Mouse (Mus musculus) cortical plate, adult 2 months (tissue): ENCODE data around the gene Pcgf1. TPM values are rescaled to one million over a fixed set of nuclear protein-coding genes. Genes with fewer than 3 reads are reported as not detected.
A peak's percentile ranks its signal among the peaks of the same experiment; 100 is the strongest.

Experiments
- H3K27ac ChIP-seq: fragments of 200-500 bp; 2 replicates; pipeline ENCODE4 v1.5.1; 2012; ENCODE audit warnings: low read length, control low read depth, inconsistent platforms; ENCODE audit not compliant: insufficient read depth
- H3K4me1 ChIP-seq: fragments of 200-500 bp; 2 replicates; pipeline ENCODE4 v1.6.1; 2011; ENCODE audit warnings: low read length; ENCODE audit not compliant: control insufficient read depth, insufficient read depth
- H3K4me3 ChIP-seq: fragments of 200-500 bp; 2 replicates; pipeline ENCODE4 v1.5.1; 2011; ENCODE audit warnings: mild to moderate bottlenecking, low read length, control low read depth; ENCODE audit not compliant: insufficient read depth
- CTCF ChIP-seq: fragments of 200-500 bp; IDR thresholded peaks from 2 replicates; pipeline ENCODE4 v1.5.1; 2011; ENCODE audit warnings: mild to moderate bottlenecking, control low read depth, low read length; ENCODE audit not compliant: insufficient read depth; ENCODE audit errors: extremely low read depth
- POLR2A ChIP-seq: fragments of 200-500 bp; IDR thresholded peaks from 2 replicates; pipeline ENCODE4 v1.6.1; 2011; ENCODE audit warnings: mild to moderate bottlenecking, low read length, control low read depth; ENCODE audit not compliant: insufficient read depth; ENCODE audit errors: extremely low read depth
- polyA plus RNA-seq: library from polyadenylated mRNA; depleted of rRNA; stranded (reverse); fragments of >200 nt; gene quantifications from 2 replicates; pipeline ENCODE4 v1.2.3, GENCODE M21; 2012; rRNA removed

Pcgf1 gene
- polyA plus RNA-seq, result 40.2 and 41.9 TPM in 2 replicates

GRCm38 (mm10) chr6:83077630-83078323, at the start of gene Pcgf1:
Pcgf1 (plus strand) TSS chr6:83077869.
- 0 out of 2 replicates have a peak, but pooled peaks cover 3% of the 10 kb centered on the region for H3K4me1 ChIP-seq
- H3K27ac ChIP-seq, result peak within 1 kb of the TSS; percentile 75
- TF ChIP-seq POLR2A (no peak), CTCF (no peak)
- peak within 1 kb of the TSS; percentile 60 for H3K4me3 ChIP-seq

DNA sequence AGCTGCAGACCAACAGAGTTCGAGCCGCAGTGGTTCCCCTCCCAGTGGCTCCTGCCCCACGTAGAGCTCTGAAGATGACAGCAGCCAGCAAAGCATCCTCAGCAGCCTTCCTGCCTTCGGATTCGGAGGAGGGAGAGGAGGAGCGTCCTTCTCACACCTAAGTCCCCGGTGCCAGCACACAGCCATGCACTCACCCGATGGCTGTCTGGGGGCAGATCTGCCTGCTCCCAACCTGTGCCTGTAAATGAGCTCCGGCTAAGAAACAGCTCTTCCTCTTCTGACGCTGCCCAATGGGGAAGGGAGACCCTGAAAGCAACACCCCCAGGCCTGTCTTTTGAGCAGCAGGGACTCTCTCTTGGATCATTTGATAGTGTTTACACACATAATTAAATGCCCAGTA, 47.9 kb upstream of the Pcgf1 start:
- H3K4me1 ChIP-seq, result no peaks in the 10 kb centered on the region
- TF ChIP-seq CTCF (no peak), POLR2A (no peak)
- H3K27ac ChIP-seq, result no peak overlapping the region
- H3K4me3 ChIP-seq, result no peak overlapping the region

DNA sequence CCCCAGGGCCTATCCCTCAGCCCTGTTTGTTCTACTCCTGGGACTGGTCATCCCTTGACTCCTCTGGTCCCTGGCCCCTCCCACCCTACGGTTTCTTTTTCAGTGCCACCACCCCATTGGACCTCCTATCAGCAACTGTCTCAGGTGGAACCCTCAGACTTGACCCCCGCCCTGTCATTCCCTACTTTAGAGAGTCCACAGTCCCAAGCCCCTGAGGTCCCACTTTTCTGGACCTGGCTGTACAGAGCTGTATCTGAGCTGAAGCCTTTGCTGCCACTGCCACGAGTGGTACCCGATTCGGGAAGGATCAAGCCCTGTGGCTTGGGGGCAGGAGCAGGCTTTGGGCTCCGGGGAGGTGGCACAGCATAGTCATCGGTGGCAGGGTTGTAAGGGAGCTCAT, 46.6 kb upstream of the Pcgf1 start:
- no peak for TF ChIP-seq POLR2A
- TF ChIP-seq CTCF, result no peak
- Histone ChIP-seq H3K4me1 (no peaks in the 10 kb centered on the region), H3K27ac (no peak overlapping the region), H3K4me3 (no peak overlapping the region)

- no peak for TF ChIP-seq POLR2A
- TF ChIP-seq CTCF, result no peak
- no peak overlapping the region; the same call in 1 of the 2 replicates for H3K4me3 ChIP-seq
- H3K4me1 ChIP-seq, result no peaks in the 10 kb centered on the region
- no peak overlapping the region for H3K27ac ChIP-seq
These were observed 45.6 kb upstream of the Pcgf1 start for GRCm38 (mm10) chr6:83031921-83032590.

GRCm38 (mm10) chr6:83032769-83033191, 44.9 kb upstream of the Pcgf1 start:
- no peak for TF ChIP-seq CTCF
- TF ChIP-seq POLR2A, result no peak
- no peak overlapping the region; the same call in 1 of the 2 replicates for H3K27ac ChIP-seq
- no peaks in the 10 kb centered on the region for H3K4me1 ChIP-seq
- H3K4me3 ChIP-seq, result peak overlapping the region; percentile 43

GRCm38 (mm10) chr6:83033249-83034185, 44.2 kb upstream of the Pcgf1 start, which contains the start of the genes Dok1 and Loxl3:
Dok1 (minus strand) TSS chr6:83033471.
Loxl3 (plus strand) TSS chr6:83034173.
- H3K4me1 ChIP-seq, result no peaks in the 10 kb centered on the region
- TF ChIP-seq POLR2A (no peak), CTCF (no peak)
- peak within 1 kb of the TSS; percentile 19 for H3K27ac ChIP-seq
- peak within 1 kb of the TSS; percentile 43 for H3K4me3 ChIP-seq

DNA sequence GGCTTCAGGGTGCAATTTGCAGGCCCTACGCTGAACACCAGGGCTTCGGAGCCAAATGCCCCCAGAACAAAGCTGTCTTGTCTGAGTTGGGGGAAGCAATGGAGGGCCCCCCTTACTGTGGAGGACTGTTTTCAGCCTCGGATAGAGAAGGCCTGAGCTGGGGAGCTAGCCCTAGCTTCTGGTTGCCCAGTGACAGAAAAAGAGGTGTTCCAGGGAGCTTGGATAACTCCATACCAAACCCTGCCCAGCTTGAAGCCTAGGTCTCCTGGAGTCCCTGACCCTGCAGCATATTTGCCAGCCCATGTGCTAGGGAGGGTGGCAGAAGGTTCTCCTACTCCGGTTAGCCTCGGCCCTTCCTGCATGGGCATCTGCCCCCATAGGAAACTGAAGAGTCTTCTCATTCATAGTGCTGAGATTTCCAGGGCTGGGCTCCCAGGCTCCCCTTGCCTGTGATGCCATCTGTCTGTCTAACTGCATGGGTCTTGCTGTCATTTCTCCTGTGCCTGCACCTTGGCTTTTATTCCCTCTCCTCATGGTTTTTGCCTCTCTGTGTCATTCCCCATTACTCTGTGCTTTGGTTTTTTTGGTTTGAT, 43.1 kb upstream of the Pcgf1 start:
- no peak overlapping the region for H3K27ac ChIP-seq
- no peak for TF ChIP-seq POLR2A
- no peak for TF ChIP-seq CTCF
- no peaks in the 10 kb centered on the region for H3K4me1 ChIP-seq
- peak overlapping the region; percentile 43 for H3K4me3 ChIP-seq

DNA sequence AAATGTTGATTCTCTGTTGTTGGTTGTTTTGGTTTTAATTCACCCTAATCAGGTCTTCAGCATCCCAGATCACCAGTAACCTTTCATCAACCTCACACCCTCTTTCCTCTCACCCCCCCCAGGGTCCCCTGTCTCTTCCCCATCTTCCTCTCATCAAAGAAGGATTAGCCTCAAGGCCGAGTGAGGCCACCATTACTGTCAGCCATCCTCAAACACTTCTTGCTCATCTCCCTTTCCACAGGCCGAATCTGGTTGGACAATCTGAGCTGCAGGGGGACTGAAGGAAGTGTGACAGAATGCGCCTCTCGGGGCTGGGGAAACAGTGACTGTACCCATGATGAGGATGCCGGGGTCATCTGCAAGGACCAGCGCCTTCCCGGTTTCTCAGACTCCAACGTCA, 40.5 kb upstream of the Pcgf1 start:
- Histone ChIP-seq H3K27ac (no peak overlapping the region), H3K4me3 (no peak overlapping the region), H3K4me1 (no peaks in the 10 kb centered on the region)
- TF ChIP-seq CTCF, result no peak
- TF ChIP-seq POLR2A, result no peak
